Mouse (Mus musculus) WW6 (cell line): ENCODE results near the gene Gm13289.
"Not testable (repeated sequence)": the region's sequence is repeated elsewhere in the genome, so short reads cannot be mapped to it uniquely, and the experiment has no call there.

ENCODE experiments used
- DNase-seq: peaks from one replicate; pipeline ENCODE4 v3.0.0-alpha.2; 2013; ENCODE audit warnings: low read depth, low spot score

The Gm13289 gene

GRCm38 (mm10) chr4:88782335-88782734 is 5.6 kb downstream of the Gm13289 start:
- DNase-seq, result not testable (repeated sequence)

GRCm38 (mm10) chr4:88785409-88785808 is 8.7 kb downstream of the Gm13289 start, which contains the start of gene Gm13276:
Gene Gm13276 (plus strand): TSS chr4:88785709.
- not testable (repeated sequence) for DNase-seq

GRCm38 (mm10) chr4:88788402-88788801 is 11.7 kb downstream of the Gm13289 start, which contains the start of gene Gm13277:
Gene Gm13277 (plus strand): TSS chr4:88788632.
- DNase-seq, result not testable (repeated sequence)

GRCm38 (mm10) chr4:88791250-88791649 is 14.5 kb downstream of the Gm13289 start, which contains the start of gene Gm13278:
Gene Gm13278 (plus strand): TSS chr4:88791550.
- DNase-seq, result not testable (repeated sequence)

DNA sequence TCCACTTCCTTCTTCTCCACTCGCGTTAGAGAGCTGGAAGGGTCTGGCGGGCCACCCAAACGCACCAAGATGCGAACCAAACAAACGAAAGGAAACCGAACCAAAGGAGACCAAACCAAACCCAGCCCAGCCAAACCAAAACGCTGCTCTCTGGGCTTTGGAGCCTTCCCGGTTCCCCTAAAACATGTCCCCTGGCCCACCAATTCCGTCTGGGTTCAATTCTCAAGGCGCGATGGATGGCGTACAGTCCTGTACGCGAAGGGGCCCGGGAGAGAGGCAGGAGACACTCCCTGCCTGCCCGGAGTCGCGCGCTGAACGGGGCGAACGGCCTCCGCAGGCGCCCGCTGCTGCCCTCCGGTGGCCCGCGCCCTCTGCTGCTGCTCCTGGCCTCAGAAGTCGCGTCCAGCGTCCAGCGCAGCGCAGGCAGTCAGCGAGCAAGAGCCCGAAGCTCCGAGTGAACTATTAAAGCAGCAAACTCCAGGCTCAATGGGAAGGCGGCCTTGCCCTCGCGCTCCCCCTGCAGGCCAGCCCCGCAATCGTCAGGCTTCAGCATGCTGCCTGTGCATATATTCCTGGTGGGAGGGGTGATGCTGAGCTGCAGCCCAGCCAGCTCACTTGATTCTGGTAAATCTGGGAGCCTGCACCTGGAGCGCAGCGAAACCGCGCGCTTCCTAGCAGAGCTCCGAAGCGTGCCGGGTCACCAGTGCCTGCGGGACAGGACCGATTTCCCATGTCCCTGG is 17.4 kb downstream of the Gm13289 start, which contains the start of gene Gm13275:
TSS of gene Gm13275 (plus strand) at position 552 of the 740 bp plus-strand sequence.
- DNase-seq, result not testable (repeated sequence)

GRCm38 (mm10) chr4:88797097-88797496 is 20.4 kb downstream of the Gm13289 start, which contains the start of gene Gm13279:
Gene Gm13279 (plus strand): TSS chr4:88797397.
- not testable (repeated sequence) for DNase-seq

DNA sequence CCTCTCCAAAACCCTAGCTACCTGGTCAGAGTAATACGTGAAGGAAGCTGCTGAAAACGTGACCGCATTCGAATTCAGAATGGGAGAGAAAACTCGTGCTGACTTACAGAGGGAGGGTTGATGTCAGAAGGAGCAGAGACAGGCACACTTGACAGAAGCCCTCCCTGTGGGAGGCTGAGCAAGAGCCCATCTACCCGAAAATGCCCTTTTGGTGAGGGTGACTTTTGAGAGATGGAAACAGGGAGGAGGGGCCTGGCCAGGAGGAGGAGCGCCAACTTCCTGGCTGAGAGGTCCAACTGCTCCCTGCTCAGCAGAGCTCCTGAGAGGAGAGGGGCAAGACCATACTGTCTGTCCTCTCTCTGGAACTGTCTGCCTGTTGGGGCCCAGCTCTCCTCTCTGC is 22.6 kb downstream of the Gm13289 start, which contains the start of gene Gm13285:
TSS of gene Gm13285 (plus strand) at position 301 of the 400 bp plus-strand sequence.
- DNase-seq, result not testable (repeated sequence)

DNA sequence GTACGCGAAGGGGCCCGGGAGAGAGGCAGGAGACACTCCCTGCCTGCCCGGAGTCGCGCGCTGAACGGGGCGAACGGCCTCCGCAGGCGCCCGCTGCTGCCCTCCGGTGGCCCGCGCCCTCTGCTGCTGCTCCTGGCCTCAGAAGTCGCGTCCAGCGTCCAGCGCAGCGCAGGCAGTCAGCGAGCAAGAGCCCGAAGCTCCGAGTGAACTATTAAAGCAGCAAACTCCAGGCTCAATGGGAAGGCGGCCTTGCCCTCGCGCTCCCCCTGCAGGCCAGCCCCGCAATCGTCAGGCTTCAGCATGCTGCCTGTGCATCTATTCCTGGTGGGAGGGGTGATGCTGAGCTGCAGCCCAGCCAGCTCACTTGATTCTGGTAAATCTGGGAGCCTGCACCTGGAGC is 26.2 kb downstream of the Gm13289 start, which contains the start of gene Gm13287:
TSS of gene Gm13287 (plus strand) at position 301 of the 400 bp plus-strand sequence.
- not testable (repeated sequence) for DNase-seq

GRCm38 (mm10) chr4:88805231-88805630 is 28.5 kb downstream of the Gm13289 start, which contains the start of gene Gm13288:
Gene Gm13288 (plus strand): TSS chr4:88805531.
- not testable (repeated sequence) for DNase-seq

- not testable (repeated sequence) for DNase-seq
These were observed 29.0 kb downstream of the Gm13289 start for GRCm38 (mm10) chr4:88805761-88806160.

- DNase-seq, result no peak
These were observed 39.2 kb downstream of the Gm13289 start, which contains the start of gene Ifna7 for GRCm38 (mm10) chr4:88815928-88816327. Gene Ifna7 (plus strand): TSS chr4:88816228.

DNA sequence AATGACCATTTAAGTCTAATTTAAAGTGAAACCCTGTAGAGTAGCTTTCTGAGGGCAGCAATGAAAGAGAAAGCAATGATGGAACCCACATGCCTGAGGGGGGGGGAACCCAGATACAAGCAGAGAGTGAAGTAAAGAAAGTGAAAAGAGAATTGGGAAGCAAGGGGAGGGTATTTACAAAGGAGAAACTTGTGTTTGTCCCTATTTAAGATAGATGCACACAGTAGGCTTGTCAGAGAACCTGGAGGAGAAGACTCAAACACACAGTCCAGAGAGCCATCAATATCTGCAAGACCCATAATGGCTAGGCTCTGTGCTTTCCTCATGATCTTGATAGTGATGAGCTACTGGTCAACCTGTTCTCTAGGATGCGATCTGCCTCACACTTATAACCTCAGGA is 42.9 kb downstream of the Gm13289 start, which contains the start of gene Ifna11:
TSS of gene Ifna11 (plus strand) at position 301 of the 400 bp plus-strand sequence.
- DNase-seq, result no peak

- DNase-seq, result no peak
These were observed 46.3 kb downstream of the Gm13289 start for GRCm38 (mm10) chr4:88822995-88823394.
